Mouse (Mus musculus) stomach, embryonic 16.5 days (tissue): ENCODE results near the gene Csnk1g2. TPM values are rescaled to one million over a fixed set of nuclear protein-coding genes. Genes with fewer than 3 reads are reported as not detected.

ENCODE experiments used
- ATAC-seq: fragments of 200-750 bp; cut with Nextera tagmentation; 2 replicates; pipeline ENCODE4 v1.8.0; 2017; ENCODE audit warnings: moderate number of reproducible peaks, moderate TSS enrichment; ENCODE audit not compliant: insufficient read depth, low FRiP score
- H3K27ac ChIP-seq: fragments of 300-500 bp; sonication (generic); 2 replicates; pipeline ENCODE4 v1.5.1; 2014; ENCODE audit warnings: low read length
- H3K27me3 ChIP-seq: fragments of 300-500 bp; sonication (generic); 2 replicates; pipeline ENCODE4 v1.6.1; 2014; ENCODE audit warnings: low read length, control low read depth, mixed read lengths; ENCODE audit not compliant: control insufficient read depth, insufficient read depth
- H3K36me3 ChIP-seq: fragments of 300-500 bp; sonication (generic); 2 replicates; pipeline ENCODE4 v1.6.1; 2014; ENCODE audit warnings: low read length; ENCODE audit not compliant: control insufficient read depth, insufficient read depth
- H3K4me1 ChIP-seq: fragments of 300-500 bp; sonication (generic); 2 replicates; pipeline ENCODE4 v1.6.1; 2014; ENCODE audit warnings: low read length, control low read depth, mixed read lengths; ENCODE audit not compliant: control insufficient read depth, insufficient read depth
- H3K4me2 ChIP-seq: fragments of 300-500 bp; sonication (generic); 2 replicates; pipeline ENCODE4 v1.6.1; 2014; ENCODE audit warnings: low read depth, low read length, mixed read lengths
- H3K4me3 ChIP-seq: fragments of 300-500 bp; sonication (generic); replicated peaks from 2 replicates; pipeline ENCODE4 v1.5.1; 2014; ENCODE audit warnings: mild to moderate bottlenecking, low read length
- H3K9ac ChIP-seq: fragments of 300-500 bp; sonication (generic); 2 replicates; pipeline ENCODE4 v1.6.1; 2014; ENCODE audit warnings: low read length
- H3K9me3 ChIP-seq: fragments of 300-500 bp; sonication (generic); replicated peaks from 2 replicates; pipeline ENCODE4 v1.6.1; 2016; ENCODE audit warnings: low read length, control low read depth; ENCODE audit not compliant: control insufficient read depth
- WGBS: fragments of 180-500 bp; shearing (Covaris S2); extraction: QIAGEN DNeasy Blood & Tissue Kit; methylation state at CpG from one replicate; pipeline ENCODE4 v1.1.7; 2014; 5-methylcytosine and 5-hydroxymethylcytosine counted together
- polyA plus RNA-seq: library from polyadenylated mRNA; unstranded; fragments of >200 nt; fragmentation: Nextera tagmentation; extraction: Ambion mirVana; gene quantifications from 2 replicates; pipeline ENCODE4 v1.2.1, GENCODE M21; 2015

Csnk1g2 gene
- polyA plus RNA-seq, 1 experiment from 2014 or later = 18.1 TPM

DNA sequence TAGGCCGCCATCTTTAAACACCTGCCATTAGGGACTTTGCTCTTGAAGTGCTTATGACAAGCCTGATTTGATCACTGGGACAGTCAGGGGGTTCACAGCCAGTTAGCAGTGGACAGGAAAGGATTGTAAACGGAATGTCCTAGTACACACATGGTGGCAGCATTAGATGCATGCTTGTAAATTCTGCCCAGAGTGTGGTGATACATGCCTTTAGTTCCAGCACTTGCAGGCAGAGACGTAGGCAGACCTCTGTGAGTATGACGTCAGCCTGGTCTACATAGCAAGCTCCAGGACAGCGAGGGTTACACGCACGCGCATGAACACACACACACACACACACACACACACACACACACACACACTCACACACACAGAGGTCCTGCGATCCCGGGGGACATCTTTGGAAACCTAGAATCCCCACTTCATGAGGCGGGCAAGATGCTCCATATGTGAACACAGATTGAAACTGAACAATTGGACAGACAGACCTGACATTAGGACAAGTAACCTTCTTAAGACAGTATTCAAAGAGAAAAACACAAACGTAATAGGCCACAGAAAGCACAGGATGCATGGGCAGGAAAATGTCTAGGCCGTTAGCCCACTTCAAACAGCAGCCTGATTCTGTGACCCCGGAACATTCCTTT lies 35.7 kb downstream of the Csnk1g2 start:
- Histone ChIP-seq H3K4me1 (peaks cover 24% of the 10 kb centered on the region), H3K9ac (no peak overlapping the region), H3K27me3 (no peaks in the 10 kb centered on the region), H3K9me3 (no peaks in the 10 kb centered on the region), H3K4me3 (no peak overlapping the region), H3K27ac (peak overlapping the region; percentile 4; the same call in 1 of the 2 replicates), H3K4me2 (no peak overlapping the region), H3K36me3 (no peaks in the 10 kb centered on the region)
- no peak for ATAC-seq
- 82% methylated on average over 14 of the region's 14 CpGs for WGBS

DNA sequence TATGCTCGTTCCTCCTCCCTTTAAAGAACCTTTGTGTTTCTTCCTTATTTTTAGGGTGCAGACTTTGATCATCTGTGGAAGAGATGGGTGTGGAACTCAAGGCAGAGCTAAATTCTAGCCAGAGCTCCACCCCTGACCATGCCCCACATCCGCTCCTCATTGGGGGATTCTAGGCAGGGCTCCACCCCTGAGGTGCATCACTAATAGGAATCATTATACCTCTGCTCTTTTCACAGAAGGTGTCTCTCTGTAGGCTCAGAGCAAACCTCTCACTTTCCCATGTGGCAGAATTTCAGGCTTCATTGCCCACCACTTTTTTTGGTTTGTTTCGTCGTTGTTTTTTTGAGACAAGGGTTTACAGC lies 36.2 kb downstream of the Csnk1g2 start:
- H3K4me1 ChIP-seq = peaks cover 25% of the 10 kb centered on the region

GRCm38 (mm10) chr10:80659213-80659612 lies 36.6 kb downstream of the Csnk1g2 start:
- no peak for ATAC-seq
- Histone ChIP-seq H3K4me1 (peaks cover 28% of the 10 kb centered on the region), H3K9ac (no peak overlapping the region), H3K9me3 (no peaks in the 10 kb centered on the region), H3K36me3 (no peaks in the 10 kb centered on the region), H3K4me2 (peak overlapping the region; percentile 31; the same call in 1 of the 2 replicates), H3K27me3 (no peaks in the 10 kb centered on the region), H3K27ac (peak overlapping the region; percentile 4; the same call in 1 of the 2 replicates), H3K4me3 (peak overlapping the region; percentile 31)
- WGBS = 13% methylated on average over 10 of the region's 10 CpGs

More for the DNA sequence above, 36.2 kb downstream of the Csnk1g2 start:
- no peak overlapping the region; the same call in 1 of the 2 replicates for H3K4me3 ChIP-seq
- 0 out of 2 replicates have a peak overlapping the region, but pooled peaks have one; percentile 31 for H3K4me2 ChIP-seq
- H3K27me3 ChIP-seq = no peaks in the 10 kb centered on the region
- no peaks in the 10 kb centered on the region for H3K36me3 ChIP-seq
- no peaks in the 10 kb centered on the region for H3K9me3 ChIP-seq
- peak overlapping the region; percentile 4; the same call in 1 of the 2 replicates for H3K27ac ChIP-seq
- no peak for ATAC-seq
- 54% methylated on average over 4 of the region's 4 CpGs for WGBS
- no peak overlapping the region for H3K9ac ChIP-seq

DNA sequence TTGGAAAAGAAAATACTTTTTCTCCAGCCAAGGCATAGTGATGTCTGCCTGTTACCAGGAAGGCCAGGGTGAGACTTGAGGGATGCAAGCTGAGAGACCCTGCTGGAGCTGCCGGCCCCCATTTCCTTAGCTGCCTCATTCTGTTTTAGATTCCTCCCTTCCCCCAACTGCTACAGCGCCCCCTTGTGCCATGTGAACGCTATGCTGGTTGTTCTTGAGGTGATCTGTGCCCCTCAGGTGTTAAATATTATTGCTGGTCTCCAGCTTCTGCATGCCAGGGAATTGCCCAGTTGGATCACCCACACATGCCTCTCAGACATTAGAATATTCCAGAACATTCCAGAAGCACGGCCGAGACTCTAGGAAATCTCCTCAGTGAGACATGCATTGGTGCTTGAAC lies 38.5 kb downstream of the Csnk1g2 start:
- H3K36me3 ChIP-seq = no peaks in the 10 kb centered on the region
- peaks cover 32% of the 10 kb centered on the region for H3K4me1 ChIP-seq
- H3K27ac ChIP-seq = no peak overlapping the region
- no peak for ATAC-seq
- H3K9me3 ChIP-seq = no peaks in the 10 kb centered on the region
- 40% methylated on average over 5 of the region's 5 CpGs for WGBS
- no peak overlapping the region for H3K4me3 ChIP-seq
- H3K9ac ChIP-seq = no peak overlapping the region
- no peaks in the 10 kb centered on the region for H3K27me3 ChIP-seq
- H3K4me2 ChIP-seq = no peak overlapping the region

DNA sequence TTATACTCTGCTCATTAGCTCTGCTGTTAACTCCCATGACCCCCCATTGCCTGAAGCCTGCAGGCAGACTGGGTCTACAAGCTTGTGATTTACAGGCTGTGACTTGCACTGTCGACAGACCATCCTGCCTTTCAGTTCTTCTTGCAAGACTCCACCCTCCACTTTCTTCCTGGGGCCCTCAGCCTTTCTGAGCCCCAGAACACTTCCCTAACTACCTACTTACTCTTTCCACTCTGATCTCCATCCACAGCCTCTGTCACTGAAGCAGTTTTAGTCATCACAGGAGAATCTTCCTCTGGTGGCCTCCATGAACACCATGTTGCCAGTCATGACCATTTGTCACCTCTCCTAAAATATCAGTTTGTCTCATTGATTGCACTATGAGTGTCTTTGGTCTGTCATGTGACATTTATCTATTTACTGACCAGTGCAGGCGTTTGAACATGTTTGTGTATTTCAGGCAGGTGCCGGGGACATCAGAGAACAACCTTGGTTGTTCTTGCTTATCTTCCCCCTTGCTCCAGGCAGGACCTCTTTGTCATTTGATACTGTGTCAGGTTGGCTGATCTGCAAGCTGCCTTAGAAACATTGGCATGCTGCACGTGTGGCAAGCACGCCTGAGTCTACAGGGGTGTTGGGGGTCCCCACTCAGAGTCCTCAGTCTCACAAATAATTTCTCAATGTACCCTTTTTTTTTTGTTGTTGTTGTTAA lies 41.0 kb downstream of the Csnk1g2 start:
- peak overlapping the region; percentile 94 for H3K27ac ChIP-seq
- H3K27me3 ChIP-seq = no peaks in the 10 kb centered on the region
- no peak overlapping the region; the same call in 1 of the 2 replicates for H3K4me2 ChIP-seq
- ATAC-seq = no peak
- H3K4me3 ChIP-seq = no peak overlapping the region
- peaks cover 38% of the 10 kb centered on the region for H3K4me1 ChIP-seq
- no peak overlapping the region for H3K9ac ChIP-seq
- no peaks in the 10 kb centered on the region for H3K9me3 ChIP-seq
- peaks cover 13% of the 10 kb centered on the region for H3K36me3 ChIP-seq
- 29% methylated on average over 5 of the region's 5 CpGs for WGBS

DNA sequence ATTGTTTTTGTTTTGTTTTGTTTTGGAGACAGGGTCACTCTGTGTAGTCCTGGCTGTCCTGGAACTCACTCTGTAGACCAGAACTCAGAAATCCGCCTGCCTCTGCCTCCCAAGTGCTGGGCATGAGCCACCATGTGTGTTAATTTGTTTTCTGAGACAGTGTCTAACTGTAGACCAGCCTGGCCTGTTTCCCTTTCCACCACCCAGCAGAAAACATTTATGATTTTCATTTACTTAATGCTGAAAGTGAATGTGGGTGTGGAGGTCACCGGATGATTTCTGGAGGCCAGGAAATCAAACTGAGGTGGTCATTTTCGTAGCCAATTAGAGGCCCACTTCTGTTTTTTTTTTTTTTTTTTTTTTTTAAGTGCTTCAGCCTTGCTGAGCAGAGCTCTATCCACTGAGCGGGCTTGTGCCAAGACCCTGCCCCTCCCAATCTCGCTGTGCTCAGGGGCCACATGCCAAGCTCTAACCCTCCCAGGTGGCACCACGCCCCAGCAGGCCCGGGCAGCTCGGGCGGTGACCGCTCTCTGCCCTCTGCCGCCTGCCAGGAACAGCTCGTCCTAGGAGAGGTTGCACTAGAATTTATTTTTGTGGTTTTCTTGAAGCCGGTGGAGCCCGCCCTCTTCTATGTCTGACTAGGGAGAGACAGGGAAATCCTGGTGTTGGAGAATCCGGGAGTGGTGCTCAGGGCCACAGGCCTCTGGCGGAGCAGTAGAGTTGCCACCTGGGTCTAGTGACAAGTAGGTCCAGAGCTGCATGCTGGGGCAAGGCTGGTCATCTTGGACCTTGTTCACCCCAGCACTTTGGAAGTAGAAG lies 41.8 kb downstream of the Csnk1g2 start:
- Histone ChIP-seq H3K9me3 (no peaks in the 10 kb centered on the region), H3K27me3 (no peaks in the 10 kb centered on the region), H3K27ac (peak overlapping the region; percentile 94), H3K9ac (peak overlapping the region; percentile 58; the same call in 1 of the 2 replicates), H3K4me1 (peaks cover 40% of the 10 kb centered on the region), H3K36me3 (peaks cover 18% of the 10 kb centered on the region), H3K4me2 (peak overlapping the region; percentile 49), H3K4me3 (peak overlapping the region; percentile 10; the same call in 1 of the 2 replicates)
- 18% methylated on average over 16 of the region's 16 CpGs for WGBS
- peak; percentile 76 for ATAC-seq

DNA sequence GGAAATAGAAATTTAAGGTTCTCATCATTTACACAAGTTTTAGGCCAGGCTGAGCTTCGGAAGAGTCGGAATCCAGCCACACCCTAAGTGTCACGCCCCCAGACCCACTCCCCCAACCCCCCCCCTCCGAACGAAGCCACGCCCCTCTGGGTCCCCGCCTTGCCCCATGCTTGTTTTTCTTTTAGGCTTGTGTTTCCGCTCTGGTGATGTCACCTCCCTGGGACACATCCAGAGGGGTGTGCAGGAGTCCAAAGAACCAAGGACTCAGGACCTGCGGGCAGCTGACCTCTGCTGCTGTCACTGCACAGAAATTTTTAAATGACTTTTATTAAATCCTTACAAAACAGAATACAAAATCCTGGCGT lies 42.4 kb downstream of the Csnk1g2 start:
- ATAC-seq = peak; percentile 73
- peaks cover 41% of the 10 kb centered on the region for H3K4me1 ChIP-seq
- WGBS = 6% methylated on average over 10 of the region's 10 CpGs
- peak overlapping the region; percentile 49 for H3K4me2 ChIP-seq
- H3K36me3 ChIP-seq = peaks cover 23% of the 10 kb centered on the region
- peak overlapping the region; percentile 10; the same call in 1 of the 2 replicates for H3K4me3 ChIP-seq
- H3K27ac ChIP-seq = peak overlapping the region; percentile 94
- no peaks in the 10 kb centered on the region for H3K9me3 ChIP-seq
- H3K27me3 ChIP-seq = no peaks in the 10 kb centered on the region
- H3K9ac ChIP-seq = peak overlapping the region; percentile 58; the same call in 1 of the 2 replicates

GRCm38 (mm10) chr10:80665459-80665858 lies 42.8 kb downstream of the Csnk1g2 start:
- H3K4me3 ChIP-seq = no peak overlapping the region
- peak overlapping the region; percentile 49; the same call in 1 of the 2 replicates for H3K4me2 ChIP-seq
- peak overlapping the region; percentile 94 for H3K27ac ChIP-seq
- ATAC-seq = no peak
- peak overlapping the region; percentile 58; the same call in 1 of the 2 replicates for H3K9ac ChIP-seq
- H3K9me3 ChIP-seq = no peaks in the 10 kb centered on the region
- peaks cover 45% of the 10 kb centered on the region for H3K4me1 ChIP-seq
- H3K36me3 ChIP-seq = peaks cover 28% of the 10 kb centered on the region
- H3K27me3 ChIP-seq = no peaks in the 10 kb centered on the region
- WGBS = 49% methylated on average over 4 of the region's 4 CpGs
